Mouse (Mus musculus) myocyte (in vitro differentiated cells): ENCODE measurements at regions not wholly inside any gene's neighbourhood (a gene's known extent, or its start where the extent isn't known, plus 50 kb on each side); places are given as distances from the start of the nearest gene placed in this dataset.
"Not testable (repeated sequence)": the region's sequence is repeated elsewhere in the genome, so short reads cannot be mapped to it uniquely, and the experiment has no call there.

Experiments
- H3K27me3 ChIP-seq: one replicate; pipeline ENCODE4 v1.6.1; 2011; ENCODE audit not compliant: control insufficient read depth, insufficient read depth, insufficient read length
- H3K36me3 ChIP-seq: one replicate; pipeline ENCODE4 v1.6.1; 2011; ENCODE audit not compliant: control insufficient read depth, insufficient read depth
- H3K4me2 ChIP-seq: one replicate; pipeline ENCODE4 v1.6.1; 2011; ENCODE audit warnings: low read depth, control low read depth
- H3K4me3 ChIP-seq: one replicate; pipeline ENCODE4 v1.5.1; 2011; ENCODE audit warnings: mild to moderate bottlenecking, control low read depth, moderate library complexity
- H3K79me2 ChIP-seq: one replicate; pipeline ENCODE4 v1.6.1; 2011; ENCODE audit not compliant: control insufficient read depth, insufficient read depth
- H3ac ChIP-seq: one replicate; pipeline ENCODE4 v1.6.1; 2011; ENCODE audit not compliant: control insufficient read depth, insufficient read length
- CEBPB ChIP-seq: IDR thresholded peaks from 2 replicates; pipeline ENCODE4 v1.6.1; 2011; ENCODE audit warnings: mild to moderate bottlenecking, moderate library complexity; ENCODE audit not compliant: poor library complexity, insufficient read depth, severe bottlenecking
- E2F4 ChIP-seq: IDR thresholded peaks from one replicate; pipeline ENCODE4 v1.6.1; 2011; ENCODE audit warnings: mild to moderate bottlenecking, control low read depth, moderate library complexity; ENCODE audit not compliant: insufficient read depth
- MAX ChIP-seq: IDR thresholded peaks from one replicate; pipeline ENCODE4 v1.6.1; 2011; ENCODE audit warnings: low read depth, mild to moderate bottlenecking, control low read depth
- MYOD1 ChIP-seq, 3 experiments: IDR thresholded peaks; one replicate each; pipeline ENCODE4 v1.6.1; 2011; ENCODE audit warnings: control low read depth in 2 of 3, low read depth in 2 of 3, mild to moderate bottlenecking in 2 of 3, moderate library complexity in 1 of 3; ENCODE audit not compliant: insufficient read length in 2 of 3, control insufficient read depth in 1 of 3
- MYOG ChIP-seq, 3 experiments: IDR thresholded peaks; one replicate each; pipeline ENCODE4 v1.6.1; 2011; ENCODE audit warnings: control low read depth in 2 of 3, low read depth in 2 of 3, mild to moderate bottlenecking in 2 of 3; ENCODE audit not compliant: insufficient read length in 2 of 3, control insufficient read depth in 1 of 3, insufficient read depth in 1 of 3
- POLR2A ChIP-seq: IDR thresholded peaks from one replicate; pipeline ENCODE4 v1.6.1; 2011; ENCODE audit warnings: low read depth, mild to moderate bottlenecking, control low read depth, moderate library complexity; ENCODE audit not compliant: insufficient read length
- POLR2AphosphoS2 ChIP-seq: IDR thresholded peaks from one replicate; pipeline ENCODE4 v1.6.1; 2011; ENCODE audit warnings: low read depth, control low read depth; ENCODE audit not compliant: insufficient read length
- REST ChIP-seq: IDR thresholded peaks from one replicate; pipeline ENCODE4 v1.6.1; 2011; ENCODE audit warnings: mild to moderate bottlenecking, control low read depth, moderate library complexity; ENCODE audit not compliant: insufficient read depth, insufficient read length
- SRF ChIP-seq: IDR thresholded peaks from one replicate; pipeline ENCODE4 v1.6.1; 2011; ENCODE audit warnings: low read depth; ENCODE audit not compliant: control insufficient read depth, insufficient read length
- TCF12 ChIP-seq: IDR thresholded peaks from one replicate; pipeline ENCODE4 v1.6.1; 2011; ENCODE audit warnings: mild to moderate bottlenecking, control low read depth; ENCODE audit not compliant: poor library complexity, insufficient read depth, severe bottlenecking
- TCF3 ChIP-seq: IDR thresholded peaks from one replicate; pipeline ENCODE4 v1.6.1; 2011; ENCODE audit warnings: low read depth, control low read depth; ENCODE audit not compliant: insufficient read length
- USF1 ChIP-seq: IDR thresholded peaks from one replicate; pipeline ENCODE4 v1.6.1; 2011; ENCODE audit warnings: low read depth, mild to moderate bottlenecking, control low read depth, moderate library complexity

DNA sequence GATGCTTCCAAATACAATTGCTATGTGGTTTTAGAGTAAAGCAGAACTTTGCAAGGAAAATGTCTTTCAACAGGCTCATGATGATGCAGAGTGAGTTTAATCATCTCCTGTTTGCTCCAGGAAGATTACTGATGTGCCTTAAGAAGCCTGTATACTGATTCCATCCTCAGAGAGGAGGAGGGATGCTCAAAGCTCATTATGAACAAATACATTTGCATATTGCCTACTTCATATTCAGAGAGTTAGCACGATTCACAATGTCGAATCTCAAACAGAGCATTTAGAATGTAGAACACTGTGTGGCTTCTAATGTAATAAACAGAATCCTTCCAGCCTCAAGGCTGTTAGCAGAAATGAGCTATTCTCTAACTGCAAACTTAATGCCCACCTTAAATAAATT is 1451.1 kb upstream of the Gm7489 start:
- Histone ChIP-seq H3ac (no peak overlapping the region), H3K4me2 (no peak overlapping the region), H3K27me3 (peaks cover 6% of the 10 kb centered on the region), H3K36me3 (no peaks in the 10 kb centered on the region), H3K4me3 (no peak overlapping the region), H3K79me2 (no peaks in the 10 kb centered on the region)
- TF ChIP-seq REST (no peak), CEBPB (no peak)

GRCm38 (mm10) chr15:52438403-52438802 is 1446.3 kb upstream of the Gm7489 start:
- H3K27me3 ChIP-seq: peaks cover 6% of the 10 kb centered on the region

DNA sequence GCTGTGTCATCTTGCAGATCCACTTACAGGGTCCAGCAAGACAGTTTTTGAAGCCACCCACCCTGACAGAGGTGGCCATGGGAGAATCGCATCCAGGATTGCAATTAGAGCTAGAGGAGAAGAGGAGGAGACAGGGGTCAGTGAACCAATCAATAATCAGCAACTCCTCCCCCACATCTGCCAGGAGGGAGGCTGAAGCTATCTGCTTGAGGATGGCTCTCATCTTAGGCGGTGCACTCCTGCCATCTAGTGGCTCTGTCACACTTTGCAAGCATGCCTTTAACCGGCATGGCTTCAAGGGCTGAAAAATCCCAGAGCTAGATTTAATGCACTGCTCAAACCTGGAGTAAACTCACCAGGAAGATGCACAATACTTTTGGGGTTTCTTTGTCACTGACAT is 1425.9 kb upstream of the Gm7489 start:
- Histone ChIP-seq H3K27me3 (peaks cover 9% of the 10 kb centered on the region), H3K36me3 (no peaks in the 10 kb centered on the region), H3K4me2 (no peak overlapping the region), H3K4me3 (no peak overlapping the region), H3K79me2 (no peaks in the 10 kb centered on the region), H3ac (no peak overlapping the region)
- TF ChIP-seq POLR2AphosphoS2: no peak
- no peak for TF ChIP-seq CEBPB
- no peak for TF ChIP-seq TCF3
- no peak for TF ChIP-seq MAX
- no peak for TF ChIP-seq USF1
- TF ChIP-seq E2F4: no peak
- no peak for TF ChIP-seq MYOD1 (IDR thresholded peaks at IDR 0.05; ENCODE audit: control insufficient read depth in 1 of 3, insufficient read length in 2 of 3, low read depth in 2 of 3)

More at GRCm38 (mm10) chr15:52438403-52438802, 1446.3 kb upstream of the Gm7489 start:
- Histone ChIP-seq H3K4me3 (no peak overlapping the region), H3K36me3 (no peaks in the 10 kb centered on the region), H3ac (no peak overlapping the region), H3K4me2 (no peak overlapping the region), H3K79me2 (no peaks in the 10 kb centered on the region)
- TF ChIP-seq POLR2AphosphoS2 (no peak), CEBPB (no peak), REST (no peak), TCF12 (no peak), MYOG (IDR thresholded peaks at IDR 0.05; ENCODE audit: control insufficient read depth in 1 of 3, insufficient read depth in 1 of 3, insufficient read length in 2 of 3, low read depth in 2 of 3) (no peak), MYOD1 (IDR thresholded peaks at IDR 0.05; ENCODE audit: control insufficient read depth in 1 of 3, insufficient read length in 2 of 3, low read depth in 2 of 3) (no peak), USF1 (no peak), TCF3 (no peak), POLR2A (no peak), SRF (no peak)

DNA sequence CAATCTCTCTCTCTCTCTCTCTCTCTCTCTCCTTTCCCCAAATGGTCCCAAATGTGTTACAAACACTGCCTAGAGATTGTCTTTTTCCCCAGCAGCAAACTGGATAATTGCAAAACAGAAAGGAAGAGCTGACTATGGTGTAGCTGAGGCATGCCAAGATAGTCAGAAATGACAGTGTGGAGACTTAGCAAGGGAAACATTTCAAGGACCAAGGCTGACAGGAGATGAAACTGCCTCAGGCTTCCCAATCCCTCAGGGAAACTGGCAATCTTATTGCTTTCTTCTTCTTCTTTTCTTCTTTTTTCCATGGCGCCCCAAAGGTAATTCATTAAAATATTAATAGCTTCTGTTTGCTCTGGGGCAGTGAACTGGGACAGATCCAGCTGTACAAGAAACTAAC is 1425.4 kb upstream of the Gm7489 start:
- Histone ChIP-seq H3K79me2 (no peaks in the 10 kb centered on the region), H3K4me3 (no peak overlapping the region), H3ac (no peak overlapping the region), H3K36me3 (no peaks in the 10 kb centered on the region), H3K4me2 (no peak overlapping the region), H3K27me3 (peaks cover 9% of the 10 kb centered on the region)
- TF ChIP-seq POLR2A (no peak), MYOD1 (IDR thresholded peaks at IDR 0.05; ENCODE audit: control insufficient read depth in 1 of 3, insufficient read length in 2 of 3, low read depth in 2 of 3) (no peak), USF1 (no peak), SRF (no peak), TCF12 (no peak), REST (no peak), MYOG (IDR thresholded peaks at IDR 0.05; ENCODE audit: control insufficient read depth in 1 of 3, insufficient read depth in 1 of 3, insufficient read length in 2 of 3, low read depth in 2 of 3) (no peak), POLR2AphosphoS2 (no peak), E2F4 (no peak), MAX (no peak), TCF3 (no peak), CEBPB (no peak)

GRCm38 (mm10) chr15:52464226-52465138 is 1420.2 kb upstream of the Gm7489 start:
- Histone ChIP-seq H3K79me2 (no peaks in the 10 kb centered on the region), H3K4me2 (no peak overlapping the region), H3K36me3 (no peaks in the 10 kb centered on the region), H3ac (no peak overlapping the region), H3K27me3 (no peaks in the 10 kb centered on the region), H3K4me3 (no peak overlapping the region)
- TF ChIP-seq E2F4 (no peak), CEBPB (no peak)

GRCm38 (mm10) chr15:52478124-52478523 is 1406.6 kb upstream of the Gm7489 start:
- H3K36me3 ChIP-seq, H3K27me3 ChIP-seq, H3ac ChIP-seq, H3K4me2 ChIP-seq, H3K4me3 ChIP-seq, H3K79me2 ChIP-seq: not testable (repeated sequence)
